Mouse (Mus musculus) embryonic facial prominence, embryonic 11.5 days (tissue): ENCODE data around the gene Pkd1l3. TPM values are rescaled to one million over a fixed set of nuclear protein-coding genes. Genes with fewer than 3 reads are reported as not detected.

Source experiments
- ATAC-seq: fragments of 200-750 bp; cut with Nextera tagmentation; replicated peaks from 2 replicates; pipeline ENCODE4 v1.8.0; 2017; ENCODE audit warnings: low read depth; ENCODE audit not compliant: insufficient number of reproducible peaks, low FRiP score, low TSS enrichment
- DNase-seq: peaks from one replicate; pipeline ENCODE4 v3.0.0-alpha.2; 2015; ENCODE audit warnings: low spot score
- H3K27ac ChIP-seq: fragments of 300-500 bp; sonication (generic); replicated peaks from 2 replicates; pipeline ENCODE4 v1.5.1; 2014; ENCODE audit warnings: mild to moderate bottlenecking, low read depth, low read length, control low read depth
- H3K27me3 ChIP-seq: fragments of 300-500 bp; sonication (generic); 2 replicates; pipeline ENCODE4 v1.6.1; 2014; ENCODE audit warnings: mild to moderate bottlenecking, low read length, moderate library complexity, mixed read lengths; ENCODE audit not compliant: control insufficient read depth, insufficient read depth
- H3K36me3 ChIP-seq: fragments of 300-500 bp; sonication (generic); replicated peaks from 2 replicates; pipeline ENCODE4 v1.6.1; 2014; ENCODE audit warnings: low read depth, mild to moderate bottlenecking, low read length, moderate library complexity, mixed read lengths; ENCODE audit not compliant: control insufficient read depth, insufficient read depth
- H3K4me1 ChIP-seq: fragments of 300-500 bp; sonication (generic); 2 replicates; pipeline ENCODE4 v1.6.1; 2014; ENCODE audit warnings: low read length, mixed read lengths; ENCODE audit not compliant: control insufficient read depth, insufficient read depth
- H3K4me2 ChIP-seq: fragments of 300-500 bp; sonication (generic); 2 replicates; pipeline ENCODE4 v1.6.1; 2014; ENCODE audit warnings: low read depth, mild to moderate bottlenecking, control low read depth, low read length, moderate library complexity
- H3K4me3 ChIP-seq: fragments of 300-500 bp; sonication (generic); 2 replicates; pipeline ENCODE4 v1.5.1; 2014; ENCODE audit warnings: low read depth, low read length, control low read depth
- H3K9ac ChIP-seq: fragments of 300-500 bp; sonication (generic); replicated peaks from 2 replicates; pipeline ENCODE4 v1.6.1; 2014; ENCODE audit warnings: mild to moderate bottlenecking, control low read depth, low read length
- H3K9me3 ChIP-seq: fragments of 300-500 bp; sonication (generic); replicated peaks from 2 replicates; pipeline ENCODE4 v1.6.1; 2016; ENCODE audit warnings: mild to moderate bottlenecking, low read length, inconsistent platforms, mixed read lengths; ENCODE audit not compliant: control insufficient read depth
- WGBS: fragments of 180-500 bp; shearing (Covaris S2); extraction: QIAGEN DNeasy Blood & Tissue Kit; methylation state at CpG from one replicate; pipeline ENCODE4 v1.1.7; 2014; 5-methylcytosine and 5-hydroxymethylcytosine counted together
- polyA plus RNA-seq: library from polyadenylated mRNA; unstranded; fragments of >200 nt; fragmentation: Nextera tagmentation; extraction: Ambion mirVana; gene quantifications from 2 replicates; pipeline ENCODE4 v1.2.1, GENCODE M21; 2014

Pkd1l3 gene
- polyA plus RNA-seq, 1 experiment from 2014 or later = 0.18 TPM

DNA sequence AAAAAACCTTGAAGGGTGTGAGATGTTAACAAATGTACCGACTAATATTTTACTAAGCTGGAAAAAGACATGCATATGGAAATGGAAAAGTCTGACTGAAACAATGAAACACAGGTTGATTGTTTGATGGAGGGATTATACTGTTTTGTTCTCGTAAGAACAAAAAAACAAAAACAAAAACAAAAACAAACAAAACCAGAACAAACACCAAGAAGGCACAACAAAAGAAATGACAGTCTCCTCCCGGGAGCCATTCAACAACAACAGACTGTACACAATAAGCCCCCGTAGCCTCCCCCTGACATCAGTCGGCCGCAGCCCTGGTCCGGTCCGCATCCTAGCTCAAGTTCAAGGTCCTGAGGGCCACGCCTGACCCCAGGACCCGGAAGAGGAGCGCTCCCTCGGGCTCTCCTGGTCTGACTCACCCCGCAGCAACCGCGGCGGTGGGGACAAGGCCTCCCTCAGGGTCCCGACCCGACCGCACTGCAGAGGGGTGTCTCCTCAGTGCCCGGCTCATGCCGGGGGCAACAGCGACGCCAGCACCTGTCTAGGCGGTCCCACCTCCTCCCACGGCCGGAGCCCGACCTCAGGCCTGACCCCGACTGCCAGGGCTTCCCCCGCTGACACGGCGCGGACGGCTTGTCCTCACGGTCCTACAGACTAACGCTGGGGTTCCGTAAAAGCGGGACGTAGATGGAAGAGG is 78.3 kb downstream of the Pkd1l3 start:
- Histone ChIP-seq H3K4me3 (peak overlapping the region; percentile 77), H3K4me2 (peak overlapping the region; percentile 50), H3K36me3 (no peaks in the 10 kb centered on the region), H3K9me3 (no peaks in the 10 kb centered on the region), H3K9ac (peak overlapping the region; percentile 88), H3K27me3 (no peaks in the 10 kb centered on the region), H3K4me1 (no peaks in the 10 kb centered on the region; the same call in none of the 2 replicates), H3K27ac (peak overlapping the region; percentile 66)
- ATAC-seq (peak; percentile 81), DNase-seq (peak; percentile 45)
- 1% methylated on average over 37 of the region's 38 CpGs for WGBS

DNA sequence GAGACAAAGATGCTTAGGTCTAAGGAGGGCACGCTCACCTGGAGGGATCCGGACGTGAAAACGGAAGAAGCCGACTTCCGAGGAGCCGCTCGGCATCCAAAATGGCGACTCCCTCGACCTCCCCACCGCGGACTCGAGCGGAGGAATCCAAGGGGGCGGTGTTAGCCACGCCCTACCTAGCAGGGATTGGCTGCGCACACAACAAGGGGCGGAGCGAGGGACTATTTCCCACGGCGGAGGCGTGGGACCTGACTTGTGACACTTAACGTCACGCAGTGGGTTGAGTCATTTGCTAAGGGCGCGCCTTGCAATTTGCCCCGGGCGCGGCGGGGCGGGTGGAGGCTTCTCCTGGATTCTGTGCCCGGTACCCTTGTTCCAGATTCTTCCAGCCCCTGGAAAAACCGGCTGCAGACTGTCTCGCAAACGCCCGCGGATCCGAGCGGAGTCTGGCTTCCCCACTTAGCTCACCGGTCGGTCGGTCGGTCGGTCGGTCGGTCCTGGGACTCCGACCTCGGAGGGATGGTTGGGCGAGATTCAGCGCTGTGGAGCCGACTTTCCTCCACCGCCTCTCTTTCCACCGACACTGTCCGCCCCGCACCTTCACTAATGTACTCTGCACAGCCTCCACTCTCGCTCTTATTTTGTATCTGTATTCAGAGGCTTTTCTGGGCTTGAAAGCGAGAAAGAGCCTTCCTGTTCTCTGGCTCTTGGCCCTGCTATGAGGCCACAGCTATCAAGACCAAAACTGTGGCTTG is 79.0 kb downstream of the Pkd1l3 start, which contains the start of gene Ist1:
Ist1 (minus strand) TSS at position 115 of the 755 bp plus-strand sequence.
- peak; percentile 100 for DNase-seq
- Histone ChIP-seq H3K27me3 (no peaks in the 10 kb centered on the region), H3K36me3 (no peaks in the 10 kb centered on the region), H3K4me2 (peak within 1 kb of the TSS; percentile 67), H3K4me1 (no peaks in the 10 kb centered on the region; the same call in none of the 2 replicates), H3K4me3 (peak within 1 kb of the TSS; percentile 77), H3K27ac (peak within 1 kb of the TSS; percentile 66), H3K9ac (peak within 1 kb of the TSS; percentile 88), H3K9me3 (no peaks in the 10 kb centered on the region)
- under 1% methylated on average over 55 of the region's 57 CpGs for WGBS
- ATAC-seq = peak; percentile 92

DNA sequence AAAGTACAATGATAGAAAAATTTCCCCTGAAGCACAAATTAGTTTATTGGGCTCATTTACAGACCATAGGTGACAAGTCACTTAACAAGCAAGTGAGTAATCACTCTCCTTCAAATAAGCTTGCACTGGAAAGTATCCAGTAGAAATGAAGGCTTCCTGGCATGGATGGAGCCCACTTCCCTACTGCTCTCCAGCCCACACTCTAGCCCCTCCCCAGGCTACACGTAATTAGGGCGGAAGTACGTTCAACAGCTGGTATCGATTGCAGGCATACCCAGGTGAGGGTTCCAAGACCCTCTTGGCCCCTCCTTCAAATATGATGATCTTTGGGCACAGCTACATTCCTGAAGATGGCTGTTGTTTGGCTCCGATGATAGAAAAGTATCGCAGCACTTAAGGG is 79.8 kb downstream of the Pkd1l3 start:
- no peak overlapping the region for H3K9ac ChIP-seq
- WGBS = 48% methylated on average over 6 of the region's 6 CpGs
- H3K4me2 ChIP-seq = peak overlapping the region; percentile 2; the same call in 1 of the 2 replicates
- no peaks in the 10 kb centered on the region; the same call in none of the 2 replicates for H3K4me1 ChIP-seq
- H3K36me3 ChIP-seq = no peaks in the 10 kb centered on the region
- H3K27ac ChIP-seq = no peak overlapping the region
- no peaks in the 10 kb centered on the region for H3K9me3 ChIP-seq
- no peak overlapping the region for H3K4me3 ChIP-seq
- no peaks in the 10 kb centered on the region for H3K27me3 ChIP-seq
- ATAC-seq (no peak), DNase-seq (peak; percentile 12)

DNA sequence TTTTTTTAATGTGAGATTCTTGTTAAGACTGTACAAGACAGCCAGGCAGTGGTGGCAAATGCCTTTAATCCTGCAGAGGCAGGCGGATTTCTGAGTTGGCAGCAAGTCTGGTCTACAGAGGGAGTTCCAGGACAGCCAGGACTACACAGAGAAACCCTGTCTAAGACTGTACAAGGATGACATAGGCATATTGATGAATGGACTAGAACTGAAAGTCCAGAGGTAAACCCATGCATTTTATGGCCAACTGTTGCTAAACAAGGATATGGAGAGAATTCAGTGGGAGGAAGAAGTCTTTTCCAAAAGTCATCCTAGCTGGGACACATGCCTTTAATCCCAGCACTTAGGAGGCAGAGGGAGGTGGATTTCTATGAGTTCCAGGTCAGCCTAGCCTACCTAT is 83.4 kb downstream of the Pkd1l3 start:
- Histone ChIP-seq H3K4me3 (no peak overlapping the region), H3K4me1 (no peaks in the 10 kb centered on the region; the same call in 1 of the 2 replicates), H3K36me3 (no peaks in the 10 kb centered on the region), H3K27me3 (no peaks in the 10 kb centered on the region), H3K27ac (no peak overlapping the region), H3K4me2 (no peak overlapping the region), H3K9ac (no peak overlapping the region), H3K9me3 (no peaks in the 10 kb centered on the region)
- WGBS = 67% methylated on average over 1 of the region's 1 CpGs
- ATAC-seq (no peak), DNase-seq (no peak)

DNA sequence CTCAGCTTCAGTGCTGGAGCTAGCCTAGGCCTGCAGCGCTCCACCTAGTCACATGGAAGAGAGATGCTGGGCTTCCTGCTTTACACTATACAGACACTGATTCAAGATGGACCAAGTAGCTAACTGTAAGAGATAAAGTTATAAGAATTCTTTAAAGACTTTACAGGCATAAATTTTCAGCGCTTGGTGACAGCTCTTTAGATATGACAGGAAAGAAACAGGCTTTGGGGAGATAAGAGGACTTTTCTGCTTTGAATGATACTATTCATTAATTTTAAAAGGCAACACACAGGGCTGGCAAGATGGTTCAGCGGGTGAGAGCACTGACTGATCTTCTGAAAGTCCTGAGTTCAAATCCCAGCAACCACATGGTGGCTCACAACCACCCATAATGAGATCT is 84.2 kb downstream of the Pkd1l3 start:
- H3K4me3 ChIP-seq = no peak overlapping the region
- no peak for ATAC-seq
- H3K4me2 ChIP-seq = no peak overlapping the region
- no peak overlapping the region for H3K27ac ChIP-seq
- no peaks in the 10 kb centered on the region for H3K27me3 ChIP-seq
- H3K9me3 ChIP-seq = no peaks in the 10 kb centered on the region
- no peaks in the 10 kb centered on the region for H3K36me3 ChIP-seq
- DNase-seq = no peak
- no peaks in the 10 kb centered on the region; the same call in 1 of the 2 replicates for H3K4me1 ChIP-seq
- no peak overlapping the region for H3K9ac ChIP-seq
- 79% methylated on average over 3 of the region's 3 CpGs for WGBS

DNA sequence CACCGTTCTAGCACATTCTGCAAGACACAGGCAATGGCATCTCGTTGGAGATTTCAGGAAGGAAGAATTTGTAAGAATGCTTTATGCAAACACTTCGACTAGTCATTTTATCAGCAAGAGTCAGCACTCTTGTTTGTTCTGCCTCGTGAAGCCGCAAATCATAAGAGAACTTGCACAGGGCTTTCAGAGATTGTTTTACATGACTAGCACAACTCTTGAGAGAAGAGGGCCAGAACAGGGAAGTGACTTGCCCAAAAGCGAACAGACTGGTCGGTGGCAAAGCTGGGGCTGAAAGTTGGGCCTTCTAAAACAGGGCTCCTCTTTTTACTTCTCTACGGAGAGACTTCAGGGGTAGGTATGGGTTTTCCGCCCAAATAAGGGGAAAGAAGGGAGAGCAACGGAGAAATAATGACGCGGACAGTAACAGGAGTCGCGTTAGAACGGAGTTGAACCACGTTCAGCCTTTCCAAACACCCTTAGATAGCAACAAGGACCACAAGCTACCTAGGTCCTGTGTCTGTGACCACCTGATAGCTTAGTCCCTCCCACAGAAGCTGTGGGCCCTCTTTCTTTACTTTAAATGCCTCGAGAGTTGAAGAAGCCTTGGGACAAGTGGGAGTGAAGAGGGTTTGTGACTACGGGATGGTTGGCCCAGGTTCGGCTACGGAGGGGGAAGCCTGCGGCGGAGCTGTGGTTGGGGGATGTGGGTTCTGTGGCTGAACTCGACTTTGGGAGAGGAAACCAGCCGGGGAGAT is 90.4 kb downstream of the Pkd1l3 start:
- DNase-seq (no peak), ATAC-seq (no peak)
- Histone ChIP-seq H3K36me3 (peaks cover 5% of the 10 kb centered on the region; the same call in 1 of the 2 replicates), H3K4me2 (peak overlapping the region; percentile 85), H3K4me3 (peak overlapping the region; percentile 74), H3K4me1 (no peaks in the 10 kb centered on the region), H3K27ac (no peak overlapping the region), H3K27me3 (no peaks in the 10 kb centered on the region), H3K9me3 (no peaks in the 10 kb centered on the region), H3K9ac (peak overlapping the region; percentile 59)
- WGBS = 14% methylated on average over 24 of the region's 24 CpGs

DNA sequence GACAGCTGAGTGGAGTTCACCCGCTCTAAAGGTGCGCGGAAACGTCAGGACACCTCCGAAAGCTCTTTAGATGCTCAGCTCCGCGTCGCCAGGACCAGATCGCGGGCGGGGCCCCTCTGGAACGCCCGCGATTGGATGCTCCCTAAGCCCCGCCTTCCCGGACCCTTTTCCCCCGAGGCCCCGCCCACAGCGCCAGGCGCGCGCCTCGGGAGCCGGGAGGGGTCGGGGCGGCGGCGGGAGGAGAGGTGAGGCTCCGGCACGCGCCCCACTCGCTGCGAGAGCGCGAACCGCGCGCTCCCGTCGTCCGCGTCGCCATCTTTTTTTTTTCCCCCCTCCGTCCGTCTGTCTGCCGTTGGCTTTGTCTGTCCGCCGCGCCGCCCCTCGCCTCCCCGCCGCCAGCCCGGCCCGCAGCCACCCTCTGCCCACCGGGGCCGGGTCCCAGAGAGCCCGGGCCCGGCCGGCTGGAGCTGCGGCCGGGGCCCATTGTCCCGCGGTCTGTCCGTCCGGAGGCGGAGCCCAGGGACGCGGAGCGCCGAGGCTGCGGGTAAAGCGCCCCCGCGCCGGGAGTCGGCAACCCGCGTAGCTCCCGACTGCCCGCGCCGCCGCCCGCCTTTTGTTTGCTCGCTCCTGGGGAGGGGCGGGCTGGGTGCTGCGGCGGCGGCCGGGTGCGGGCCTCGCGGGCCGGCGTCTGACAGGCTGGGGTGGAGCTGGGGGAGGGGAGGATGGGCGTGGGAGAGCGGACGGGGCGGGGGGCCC is 91.2 kb downstream of the Pkd1l3 start, which contains the start of gene Zfp821:
Zfp821 (plus strand) TSS at position 227 of the 756 bp plus-strand sequence.
- Histone ChIP-seq H3K9me3 (no peaks in the 10 kb centered on the region), H3K4me3 (peak within 1 kb of the TSS; percentile 74), H3K4me1 (no peaks in the 10 kb centered on the region), H3K27me3 (no peaks in the 10 kb centered on the region), H3K36me3 (peaks cover 5% of the 10 kb centered on the region; the same call in 1 of the 2 replicates), H3K9ac (peak within 1 kb of the TSS; percentile 99), H3K4me2 (peak within 1 kb of the TSS; percentile 85), H3K27ac (peak within 1 kb of the TSS; percentile 89)
- peak; percentile 98 for DNase-seq
- peak; percentile 83 for ATAC-seq
- whole genome bisulfite sequencing = 0% methylated on average over 76 of the region's 100 CpGs
